Mouse (Mus musculus): ENCODE measurements around the gene Cobll1. TPM values are rescaled to one million over a fixed set of nuclear protein-coding genes. Genes with fewer than 3 reads are reported as not detected.

Cobll1 gene
- total RNA-seq, 1 experiment: 2.2 TPM

GRCm38 (mm10) chr2:65240173-65240745, 1.1 kb upstream of the Cobll1 start:
- Histone ChIP-seq H3K9ac (ENCODE audit: insufficient read depth, low read depth, low read length, poor library complexity, severe bottlenecking) (no peak overlapping the region), H3K27ac (ENCODE audit: insufficient read depth, low read depth, low read length, poor library complexity, severe bottlenecking) (no peak overlapping the region), H3K4me3 (ENCODE audit: insufficient read depth in 1 of 2, low read depth in 1 of 2, low read length in 2 of 2, poor library complexity in 1 of 2, severe bottlenecking in 1 of 2) (no peak overlapping the region), H3K36me3 (ENCODE audit: control insufficient read depth, insufficient read depth, low read length, poor library complexity, severe bottlenecking) (no peaks in the 10 kb centered on the region), H3K4me1 (ENCODE audit: control insufficient read depth in 2 of 2, insufficient read depth in 2 of 2, low read length in 2 of 2, poor library complexity in 1 of 2) (peaks cover 0 to 4% of the 10 kb centered on the region in 2 experiments; a peak in 1 of 4 replicates), H3K9me3 (ENCODE audit: control insufficient read depth, insufficient read depth, low read depth, low read length) (no peaks in the 10 kb centered on the region)
- no peak for DNase-seq (ENCODE audit: low read depth, low spot score)
- TF ChIP-seq HCFC1 (IDR thresholded peaks at IDR 0.05; ENCODE audit: borderline replicate concordance, insufficient read depth, low read length) (no peak), ZC3H11A (IDR thresholded peaks at IDR 0.05; ENCODE audit: borderline replicate concordance, low read depth, low read length) (no peak), MAFK (IDR thresholded peaks at IDR 0.05; ENCODE audit: insufficient read depth, low read depth, low read length) (no peak), ZNF384 (IDR thresholded peaks at IDR 0.05; ENCODE audit: low read depth, low read length) (no peak), CHD2 (IDR thresholded peaks at IDR 0.05; ENCODE audit: low read depth, low read length) (no peak)
- in situ Hi-C loops (cut with MboI; ENCODE audit: low sequenced_read_pairs in 2 of 2, unreplicated experiment in 2 of 2): no loop called here

GRCm38 (mm10) chr2:65238171-65238963, 836 bp downstream of the Cobll1 start:
- in situ Hi-C loops (cut with MboI; ENCODE audit: low sequenced_read_pairs in 2 of 2, unreplicated experiment in 2 of 2): no loop called here
- no peak overlapping the region for H3K27ac ChIP-seq (ENCODE audit: insufficient read depth, low read depth, low read length, poor library complexity, severe bottlenecking)

GRCm38 (mm10) chr2:65237610-65238170, 1.5 kb downstream of the Cobll1 start:
- Histone ChIP-seq H3K36me3 (ENCODE audit: control insufficient read depth, insufficient read depth, low read length, poor library complexity, severe bottlenecking) (no peaks in the 10 kb centered on the region), H3K4me1 (ENCODE audit: control insufficient read depth in 2 of 2, insufficient read depth in 2 of 2, low read length in 2 of 2, poor library complexity in 1 of 2) (peaks cover 0 to 4% of the 10 kb centered on the region in 2 experiments; a peak in 1 of 4 replicates), H3K27ac (ENCODE audit: insufficient read depth, low read depth, low read length, poor library complexity, severe bottlenecking) (no peak overlapping the region), H3K9ac (ENCODE audit: insufficient read depth, low read depth, low read length, poor library complexity, severe bottlenecking) (peak overlapping the region; percentile 60), H3K4me3 (ENCODE audit: insufficient read depth in 1 of 2, low read depth in 1 of 2, low read length in 2 of 2, poor library complexity in 1 of 2, severe bottlenecking in 1 of 2) (peak overlapping the region; percentile 81 to 88), H3K9me3 (ENCODE audit: control insufficient read depth, insufficient read depth, low read depth, low read length) (no peaks in the 10 kb centered on the region)
- TF ChIP-seq MAFK (IDR thresholded peaks at IDR 0.05; ENCODE audit: insufficient read depth, low read depth, low read length): no peak
- no peak for TF ChIP-seq HCFC1 (IDR thresholded peaks at IDR 0.05; ENCODE audit: borderline replicate concordance, insufficient read depth, low read length)
- peak; percentile 76 for TF ChIP-seq ZNF384 (IDR thresholded peaks at IDR 0.05; ENCODE audit: low read depth, low read length)
- no peak for TF ChIP-seq CHD2 (IDR thresholded peaks at IDR 0.05; ENCODE audit: low read depth, low read length)
- DNase-seq (ENCODE audit: low read depth, low spot score): no peak
- in situ Hi-C loops (cut with MboI; ENCODE audit: low sequenced_read_pairs in 2 of 2, unreplicated experiment in 2 of 2): no loop called here

More at GRCm38 (mm10) chr2:65238171-65238963, 836 bp downstream of the Cobll1 start:
- TF ChIP-seq ZNF384 (IDR thresholded peaks at IDR 0.05; ENCODE audit: low read depth, low read length) (no peak), MAFK (IDR thresholded peaks at IDR 0.05; ENCODE audit: insufficient read depth, low read depth, low read length) (no peak), CHD2 (IDR thresholded peaks at IDR 0.05; ENCODE audit: low read depth, low read length) (no peak), ZC3H11A (IDR thresholded peaks at IDR 0.05; ENCODE audit: borderline replicate concordance, low read depth, low read length) (no peak), HCFC1 (IDR thresholded peaks at IDR 0.05; ENCODE audit: borderline replicate concordance, insufficient read depth, low read length) (no peak)
- Histone ChIP-seq H3K4me3 (ENCODE audit: insufficient read depth in 1 of 2, low read depth in 1 of 2, low read length in 2 of 2, poor library complexity in 1 of 2, severe bottlenecking in 1 of 2) (peak overlapping the region; percentile 81 to 88), H3K36me3 (ENCODE audit: control insufficient read depth, insufficient read depth, low read length, poor library complexity, severe bottlenecking) (no peaks in the 10 kb centered on the region), H3K9me3 (ENCODE audit: control insufficient read depth, insufficient read depth, low read depth, low read length) (no peaks in the 10 kb centered on the region), H3K9ac (ENCODE audit: insufficient read depth, low read depth, low read length, poor library complexity, severe bottlenecking) (peak overlapping the region; percentile 60), H3K4me1 (ENCODE audit: control insufficient read depth in 2 of 2, insufficient read depth in 2 of 2, low read length in 2 of 2, poor library complexity in 1 of 2) (peaks cover 0 to 4% of the 10 kb centered on the region in 2 experiments; a peak in 1 of 4 replicates)
- no peak for DNase-seq (ENCODE audit: low read depth, low spot score)

GRCm38 (mm10) chr2:65237116-65237515, 2.1 kb downstream of the Cobll1 start:
- Histone ChIP-seq H3K4me3 (ENCODE audit: insufficient read depth in 1 of 2, low read depth in 1 of 2, low read length in 2 of 2, poor library complexity in 1 of 2, severe bottlenecking in 1 of 2) (no peak overlapping the region), H3K4me1 (ENCODE audit: control insufficient read depth in 2 of 2, insufficient read depth in 2 of 2, low read length in 2 of 2, poor library complexity in 1 of 2) (peaks cover 0 to 4% of the 10 kb centered on the region in 2 experiments; a peak in 1 of 4 replicates), H3K36me3 (ENCODE audit: control insufficient read depth, insufficient read depth, low read length, poor library complexity, severe bottlenecking) (no peaks in the 10 kb centered on the region), H3K9ac (ENCODE audit: insufficient read depth, low read depth, low read length, poor library complexity, severe bottlenecking) (no peak overlapping the region), H3K9me3 (ENCODE audit: control insufficient read depth, insufficient read depth, low read depth, low read length) (no peaks in the 10 kb centered on the region), H3K27ac (ENCODE audit: insufficient read depth, low read depth, low read length, poor library complexity, severe bottlenecking) (no peak overlapping the region)
- in situ Hi-C loops (cut with MboI; ENCODE audit: low sequenced_read_pairs in 2 of 2, unreplicated experiment in 2 of 2): no loop called here
- DNase-seq (ENCODE audit: low read depth, low spot score): no peak
- TF ChIP-seq ZNF384 (IDR thresholded peaks at IDR 0.05; ENCODE audit: low read depth, low read length): no peak
- TF ChIP-seq ZC3H11A (IDR thresholded peaks at IDR 0.05; ENCODE audit: borderline replicate concordance, low read depth, low read length): no peak
- no peak for TF ChIP-seq MAFK (IDR thresholded peaks at IDR 0.05; ENCODE audit: insufficient read depth, low read depth, low read length)

Measured in ES-E14 (cell line).